Mouse (Mus musculus) midbrain, embryonic 15.5 days (tissue): ENCODE measurements at regions not wholly inside any gene's neighbourhood (a gene's known extent, or its start where the extent isn't known, plus 50 kb on each side); places are given as distances from the start of the nearest gene placed in this dataset.

ENCODE experiments used
- ATAC-seq: fragments of 200-750 bp; cut with Nextera tagmentation; replicated peaks from 2 replicates; pipeline ENCODE4 v1.8.0; 2017; ENCODE audit warnings: moderate TSS enrichment
- H3K27ac ChIP-seq: fragments of 300-500 bp; sonication (generic); 2 replicates; pipeline ENCODE4 v1.5.1; 2015; ENCODE audit warnings: mild to moderate bottlenecking, inconsistent platforms
- H3K27me3 ChIP-seq: fragments of 300-500 bp; sonication (generic); replicated peaks from 2 replicates; pipeline ENCODE4 v1.6.1; 2015; ENCODE audit warnings: inconsistent platforms
- H3K36me3 ChIP-seq: fragments of 300-500 bp; sonication (generic); replicated peaks from 2 replicates; pipeline ENCODE4 v1.6.1; 2015; ENCODE audit warnings: inconsistent platforms
- H3K4me1 ChIP-seq: fragments of 300-500 bp; sonication (generic); 2 replicates; pipeline ENCODE4 v1.6.1; 2015; ENCODE audit warnings: inconsistent platforms
- H3K4me2 ChIP-seq: fragments of 300-500 bp; sonication (generic); 2 replicates; pipeline ENCODE4 v1.6.1; 2015; ENCODE audit warnings: inconsistent platforms, mild to moderate bottlenecking, moderate library complexity
- H3K4me3 ChIP-seq: fragments of 300-500 bp; sonication (generic); 2 replicates; pipeline ENCODE4 v1.5.1; 2015; ENCODE audit warnings: mild to moderate bottlenecking, inconsistent platforms
- H3K9ac ChIP-seq: fragments of 300-500 bp; sonication (generic); 2 replicates; pipeline ENCODE4 v1.6.1; 2015; ENCODE audit warnings: mild to moderate bottlenecking, inconsistent platforms
- H3K9me3 ChIP-seq: fragments of 300-500 bp; sonication (generic); 2 replicates; pipeline ENCODE4 v1.6.1; 2016; ENCODE audit warnings: inconsistent platforms
- WGBS: fragments of 180-500 bp; shearing (Covaris S2); methylation state at CpG from one replicate; pipeline ENCODE4 v1.1.7; 2015; ENCODE audit warnings: mixed read lengths; 5-methylcytosine and 5-hydroxymethylcytosine counted together

GRCm38 (mm10) chr14:102820663-102821062 lies 161.8 kb downstream of the Kctd12 start:
- Histone ChIP-seq H3K27ac (no peak overlapping the region), H3K27me3 (no peaks in the 10 kb centered on the region), H3K36me3 (no peaks in the 10 kb centered on the region), H3K9ac (no peak overlapping the region), H3K4me1 (no peaks in the 10 kb centered on the region), H3K4me2 (no peak overlapping the region), H3K9me3 (no peaks in the 10 kb centered on the region), H3K4me3 (no peak overlapping the region)
- no peak for ATAC-seq
- WGBS, result 94% methylated on average over 5 of the region's 5 CpGs

- Histone ChIP-seq H3K4me3 (no peak overlapping the region), H3K9ac (no peak overlapping the region), H3K4me1 (no peaks in the 10 kb centered on the region), H3K9me3 (no peaks in the 10 kb centered on the region), H3K27me3 (no peaks in the 10 kb centered on the region), H3K27ac (no peak overlapping the region), H3K36me3 (no peaks in the 10 kb centered on the region), H3K4me2 (no peak overlapping the region)
- ATAC-seq, result no peak
- 56% methylated on average over 5 of the region's 5 CpGs for WGBS
Observed at GRCm38 (mm10) chr14:102811678-102812081, 170.8 kb downstream of the Kctd12 start.

- no peaks in the 10 kb centered on the region for H3K9me3 ChIP-seq
- no peak overlapping the region for H3K4me3 ChIP-seq
- no peaks in the 10 kb centered on the region for H3K4me1 ChIP-seq
- H3K9ac ChIP-seq, result no peak overlapping the region
- no peak for ATAC-seq
- no peaks in the 10 kb centered on the region for H3K36me3 ChIP-seq
- H3K4me2 ChIP-seq, result no peak overlapping the region
- WGBS, result 63% methylated on average over 5 of the region's 5 CpGs
- H3K27ac ChIP-seq, result no peak overlapping the region
- H3K27me3 ChIP-seq, result no peaks in the 10 kb centered on the region
Observed at GRCm38 (mm10) chr14:102811022-102811421, 171.4 kb downstream of the Kctd12 start.

GRCm38 (mm10) chr14:102810121-102810921 lies 172.1 kb downstream of the Kctd12 start:
- Histone ChIP-seq H3K9ac (no peak overlapping the region), H3K4me1 (no peaks in the 10 kb centered on the region), H3K36me3 (no peaks in the 10 kb centered on the region), H3K27me3 (no peaks in the 10 kb centered on the region), H3K4me3 (no peak overlapping the region), H3K9me3 (no peaks in the 10 kb centered on the region), H3K4me2 (no peak overlapping the region), H3K27ac (no peak overlapping the region)
- 76% methylated on average over 7 of the region's 7 CpGs for WGBS
- ATAC-seq, result no peak

GRCm38 (mm10) chr14:102805936-102806923 lies 176.2 kb downstream of the Kctd12 start:
- Histone ChIP-seq H3K9me3 (no peaks in the 10 kb centered on the region), H3K36me3 (no peaks in the 10 kb centered on the region), H3K9ac (no peak overlapping the region), H3K4me1 (no peaks in the 10 kb centered on the region), H3K4me3 (no peak overlapping the region), H3K27me3 (no peaks in the 10 kb centered on the region), H3K27ac (no peak overlapping the region), H3K4me2 (no peak overlapping the region)
- no peak for ATAC-seq
- WGBS, result 74% methylated on average over 21 of the region's 21 CpGs

- Histone ChIP-seq H3K9ac (no peak overlapping the region), H3K27me3 (no peaks in the 10 kb centered on the region), H3K4me3 (no peak overlapping the region), H3K4me2 (no peak overlapping the region), H3K4me1 (no peaks in the 10 kb centered on the region), H3K36me3 (no peaks in the 10 kb centered on the region), H3K9me3 (no peaks in the 10 kb centered on the region), H3K27ac (no peak overlapping the region)
- WGBS, result 77% methylated on average over 2 of the region's 2 CpGs
- no peak for ATAC-seq
Observed at GRCm38 (mm10) chr14:102795676-102796075, 186.8 kb downstream of the Kctd12 start.

- no peaks in the 10 kb centered on the region for H3K9me3 ChIP-seq
- no peak for ATAC-seq
Observed at GRCm38 (mm10) chr14:102794898-102795297, 187.5 kb downstream of the Kctd12 start.

GRCm38 (mm10) chr14:102793753-102794152 lies 188.7 kb downstream of the Kctd12 start:
- Histone ChIP-seq H3K36me3 (no peaks in the 10 kb centered on the region), H3K4me1 (no peaks in the 10 kb centered on the region), H3K4me2 (no peak overlapping the region), H3K9me3 (no peaks in the 10 kb centered on the region), H3K27me3 (no peaks in the 10 kb centered on the region), H3K27ac (no peak overlapping the region), H3K9ac (no peak overlapping the region), H3K4me3 (no peak overlapping the region)
- 88% methylated on average over 7 of the region's 7 CpGs for WGBS
- ATAC-seq, result no peak

More at GRCm38 (mm10) chr14:102794898-102795297, 187.5 kb downstream of the Kctd12 start:
- H3K9ac ChIP-seq, result no peak overlapping the region
- H3K27ac ChIP-seq, result no peak overlapping the region
- H3K4me3 ChIP-seq, result no peak overlapping the region
- 92% methylated on average over 2 of the region's 2 CpGs for WGBS
- no peaks in the 10 kb centered on the region for H3K4me1 ChIP-seq
- no peaks in the 10 kb centered on the region for H3K27me3 ChIP-seq
- no peaks in the 10 kb centered on the region for H3K36me3 ChIP-seq
- H3K4me2 ChIP-seq, result no peak overlapping the region

- 81% methylated on average over 3 of the region's 3 CpGs for WGBS
Observed at GRCm38 (mm10) chr14:102790916-102791315, 191.5 kb downstream of the Kctd12 start.

GRCm38 (mm10) chr14:102782227-102782626 lies 200.2 kb downstream of the Kctd12 start:
- H3K27ac ChIP-seq, result no peak overlapping the region
- H3K27me3 ChIP-seq, result no peaks in the 10 kb centered on the region
- H3K9ac ChIP-seq, result no peak overlapping the region
- H3K4me3 ChIP-seq, result no peak overlapping the region
- H3K4me1 ChIP-seq, result no peaks in the 10 kb centered on the region
- no peak overlapping the region for H3K4me2 ChIP-seq
- no peak for ATAC-seq
- no peaks in the 10 kb centered on the region for H3K9me3 ChIP-seq
- H3K36me3 ChIP-seq, result no peaks in the 10 kb centered on the region

More at GRCm38 (mm10) chr14:102790916-102791315, 191.5 kb downstream of the Kctd12 start:
- H3K27me3 ChIP-seq, result no peaks in the 10 kb centered on the region
- no peaks in the 10 kb centered on the region for H3K4me1 ChIP-seq
- H3K4me3 ChIP-seq, result no peak overlapping the region
- no peak overlapping the region for H3K4me2 ChIP-seq
- no peaks in the 10 kb centered on the region for H3K9me3 ChIP-seq
- H3K27ac ChIP-seq, result no peak overlapping the region
- no peak overlapping the region for H3K9ac ChIP-seq
- ATAC-seq, result no peak
- H3K36me3 ChIP-seq, result no peaks in the 10 kb centered on the region

- H3K4me3 ChIP-seq, result no peak overlapping the region
- H3K9ac ChIP-seq, result no peak overlapping the region
- H3K9me3 ChIP-seq, result no peaks in the 10 kb centered on the region
- H3K27ac ChIP-seq, result no peak overlapping the region
- ATAC-seq, result no peak
- no peaks in the 10 kb centered on the region for H3K27me3 ChIP-seq
- no peaks in the 10 kb centered on the region for H3K36me3 ChIP-seq
- 80% methylated on average over 3 of the region's 3 CpGs for WGBS
- H3K4me2 ChIP-seq, result no peak overlapping the region
- no peaks in the 10 kb centered on the region for H3K4me1 ChIP-seq
Observed at GRCm38 (mm10) chr14:102769716-102770115, 212.7 kb downstream of the Kctd12 start.

GRCm38 (mm10) chr14:102748687-102749086 lies 233.8 kb downstream of the Kctd12 start:
- Histone ChIP-seq H3K9ac (no peak overlapping the region), H3K27me3 (no peaks in the 10 kb centered on the region), H3K36me3 (no peaks in the 10 kb centered on the region), H3K4me1 (no peaks in the 10 kb centered on the region), H3K4me3 (no peak overlapping the region), H3K27ac (no peak overlapping the region), H3K9me3 (no peaks in the 10 kb centered on the region), H3K4me2 (no peak overlapping the region)
- WGBS, result 81% methylated on average over 1 of the region's 1 CpGs
- no peak for ATAC-seq
